Mouse (Mus musculus): ENCODE measurements around the gene Cypt1.

The Cypt1 gene

GRCm38 (mm10) chrX:16522569-16522968 lies at the start of gene Cypt1:
Gene Cypt1 (plus strand): TSS chrX:16522869.
- DNase-seq (ENCODE audit: low read depth, low spot score): no peak

DNA sequence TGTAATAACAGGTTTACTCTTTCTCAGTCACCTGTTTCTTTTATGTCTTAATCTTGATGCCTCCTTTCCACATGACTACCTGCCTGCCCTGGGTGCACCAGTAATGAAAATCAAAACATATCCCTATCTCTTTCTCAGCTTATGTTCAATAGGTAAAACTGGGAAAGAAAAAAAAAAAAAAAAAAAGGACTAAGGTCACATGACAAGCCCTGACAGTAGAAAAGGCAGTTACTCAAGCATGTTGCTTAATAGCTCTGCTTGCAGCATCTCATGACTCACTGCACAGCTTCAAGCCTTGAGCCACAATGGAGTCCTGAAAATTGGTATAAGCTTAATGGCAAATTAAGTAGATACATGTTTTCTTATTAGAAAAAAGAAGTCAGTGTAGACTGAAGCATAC lies 24.1 kb downstream of the Cypt1 start:
- no peak for DNase-seq (ENCODE audit: low read depth, low spot score)

GRCm38 (mm10) chrX:16557061-16557460 lies 34.4 kb downstream of the Cypt1 start:
- DNase-seq (ENCODE audit: low read depth, low spot score): no peak

GRCm38 (mm10) chrX:16558501-16558900 lies 35.8 kb downstream of the Cypt1 start:
- DNase-seq (ENCODE audit: low read depth, low spot score): no peak

Data from CD4-positive helper T cell, adult 2 months (primary cell).